Mouse (Mus musculus): ENCODE data around the gene Xntrpc.

GRCm38 (mm10) chr7:102019362-102019761 lies 46.2 kb upstream of the Xntrpc start:
- TF ChIP-seq CTCF (IDR thresholded peaks at IDR 0.05; ENCODE audit: low read depth) (no peak), EP300 (optimal IDR thresholded peaks at IDR 0.05) (no peak)
